ENCODE assay signal across 10 mouse cellular contexts in genomic region chr8:120751226-120752081, GRCm38 (mm10). TPM values are rescaled to one million over a fixed set of nuclear protein-coding genes. Genes with fewer than 3 reads are reported as not detected.
DNase-seq lines count a peak whose midpoint lies in the region; ATAC-seq and TF ChIP-seq lines count a peak whose summit lies in the region.
"Had no signal": no experiment of that assay in that cellular context is flagged by ENCODE, and none has a peak within 500 bp of the region (broad histone marks: within the 10 kb centered on the region; RNA-seq: fewer than 3 reads in every experiment).

No protein-coding gene starts in this region.

- H3K9ac ChIP-seq in lung, embryonic 15.5 days: no peak overlapping the region; the same call in 1 of the 2 replicates
- peak overlapping the region; percentile 21; the same call in 1 of the 2 replicates for H3K9ac ChIP-seq in intestine, embryonic 15.5 days
- H3K9ac ChIP-seq in limb, embryonic 13.5 days: no peak overlapping the region; the same call in 1 of the 2 replicates
- H3K9ac ChIP-seq in midbrain, postnatal 0 days (replicated peaks; ENCODE audit: low read length, poor library complexity, severe bottlenecking): no peak overlapping the region
- H3K9ac ChIP-seq: forebrain, embryonic 12.5 days had no signal

- no peaks in the 10 kb centered on the region for H3K27me3 ChIP-seq in lung, embryonic 15.5 days
- H3K27me3 ChIP-seq in intestine, embryonic 15.5 days (replicated peaks): no peaks in the 10 kb centered on the region
- peaks cover 29% of the 10 kb centered on the region; the same call in 1 of the 2 replicates for H3K27me3 ChIP-seq in limb, embryonic 13.5 days
- H3K27me3 ChIP-seq in midbrain, postnatal 0 days (ENCODE audit: insufficient read depth, low read length): no peaks in the 10 kb centered on the region
- H3K27me3 ChIP-seq: Patski had no signal

- H3K4me3 ChIP-seq in lung, embryonic 15.5 days: peak overlapping the region; percentile 11; the same call in 1 of the 2 replicates
- no peak overlapping the region for H3K4me3 ChIP-seq in intestine, embryonic 15.5 days (replicated peaks)
- H3K4me3 ChIP-seq in limb, embryonic 13.5 days: no peak overlapping the region
- no peak overlapping the region for H3K4me3 ChIP-seq in midbrain, postnatal 0 days (ENCODE audit: low read depth, low read length)
- H3K4me3 ChIP-seq: forebrain, embryonic 12.5 days had no signal

- peak overlapping the region; percentile 81 for H3K27ac ChIP-seq in lung, embryonic 15.5 days
- H3K27ac ChIP-seq in intestine, embryonic 15.5 days: peak overlapping the region; percentile 85
- peak overlapping the region; percentile 40; the same call in 1 of the 2 replicates for H3K27ac ChIP-seq in limb, embryonic 13.5 days
- H3K27ac ChIP-seq in midbrain, postnatal 0 days (ENCODE audit: low read depth, low read length): no peak overlapping the region
- H3K27ac ChIP-seq: forebrain, embryonic 12.5 days had no signal

- H3K9me3 ChIP-seq in lung, embryonic 15.5 days: no peaks in the 10 kb centered on the region
- no peaks in the 10 kb centered on the region for H3K9me3 ChIP-seq in intestine, embryonic 15.5 days
- H3K9me3 ChIP-seq in limb, embryonic 13.5 days: no peaks in the 10 kb centered on the region
- no peaks in the 10 kb centered on the region for H3K9me3 ChIP-seq in midbrain, postnatal 0 days (ENCODE audit: low read length)
- H3K9me3 ChIP-seq: forebrain, embryonic 12.5 days had no signal

- DNase-seq in lung, postnatal 25 days (ENCODE audit: low spot score): no peak
- peak; percentile 59 to 71 for DNase-seq in thymus, postnatal 10 days (ENCODE audit: low spot score in 2 of 2)
- no peak for DNase-seq in T-cell, adult 2 months (ENCODE audit: low spot score)
- DNase-seq in midbrain, postnatal 0 days (ENCODE audit: low spot score): no peak
- DNase-seq: cerebellum, adult 2 months had no signal

- H3K4me1 ChIP-seq in lung, embryonic 15.5 days: peaks cover 29% of the 10 kb centered on the region
- H3K4me1 ChIP-seq in intestine, embryonic 15.5 days (replicated peaks): peaks cover 38% of the 10 kb centered on the region
- H3K4me1 ChIP-seq in limb, embryonic 13.5 days: peaks cover 31% of the 10 kb centered on the region
- H3K4me1 ChIP-seq in midbrain, postnatal 0 days (ENCODE audit: insufficient read depth, low read length): no peaks in the 10 kb centered on the region

- H3K36me3 ChIP-seq in lung, embryonic 15.5 days: no peaks in the 10 kb centered on the region
- no peaks in the 10 kb centered on the region; the same call in 1 of the 2 replicates for H3K36me3 ChIP-seq in intestine, embryonic 15.5 days
- H3K36me3 ChIP-seq in limb, embryonic 13.5 days: no peaks in the 10 kb centered on the region
- no peaks in the 10 kb centered on the region for H3K36me3 ChIP-seq in midbrain, postnatal 0 days (ENCODE audit: insufficient read depth, low read length)
- H3K36me3 ChIP-seq: forebrain, embryonic 12.5 days had no signal

- WGBS in lung, embryonic 15.5 days: 63% methylated on average over 21 of the region's 21 CpGs
- WGBS in intestine, embryonic 15.5 days: 60% methylated on average over 21 of the region's 21 CpGs
- WGBS in limb, embryonic 13.5 days: 60% methylated on average over 21 of the region's 21 CpGs
- WGBS in midbrain, postnatal 0 days: 81% methylated on average over 21 of the region's 21 CpGs

- H3K4me2 ChIP-seq in lung, embryonic 15.5 days: peak overlapping the region; percentile 33
- H3K4me2 ChIP-seq in intestine, embryonic 15.5 days (replicated peaks): peak overlapping the region; percentile 45
- H3K4me2 ChIP-seq in limb, embryonic 13.5 days (replicated peaks): peak overlapping the region; percentile 29
- H3K4me2 ChIP-seq in midbrain, postnatal 0 days (ENCODE audit: low read depth, low read length, poor library complexity, severe bottlenecking): no peak overlapping the region
- H3K4me2 ChIP-seq: forebrain, embryonic 12.5 days had no signal

- no peak for TF ChIP-seq CTCF in midbrain, postnatal 0 days (IDR thresholded peaks at IDR 0.05)

- ATAC-seq in lung, embryonic 15.5 days (ENCODE audit: borderline replicate concordance, extremely low read depth, low FRiP score, low TSS enrichment): peak; percentile 16; the same call in 1 of the 2 replicates
- peak; percentile 42 for ATAC-seq in intestine, embryonic 15.5 days
- ATAC-seq in limb, embryonic 13.5 days (ENCODE audit: low FRiP score, low read depth): peak; percentile 8; the same call in 1 of the 2 replicates
- ATAC-seq in midbrain, postnatal 0 days (ENCODE audit: low FRiP score): no peak
- ATAC-seq: Patski had no signal

RNA-seq across cellular contexts. Expression of gene Irf8, which starts 15.3 kb away (rescaled TPM):
- polyA plus RNA-seq in lung, embryonic 15.5 days (2015; fragmentation: Nextera tagmentation; extraction: Ambion mirVana): 16.4 and 18.1 TPM in 2 replicates
- 41.9 and 46.6 TPM in 2 replicates for polyA plus RNA-seq in intestine, embryonic 15.5 days (2015; fragmentation: Nextera tagmentation; extraction: Ambion mirVana)
- polyA plus RNA-seq in limb, embryonic 13.5 days (2015; fragmentation: Nextera tagmentation; extraction: Ambion mirVana): 4.8 and 5.4 TPM in 2 replicates
- 3.2 and 3.5 TPM in 2 replicates for total RNA-seq in midbrain, postnatal 0 days (2014; rRNA removed)
- 5.0 and 5.7 TPM in 2 replicates for polyA plus RNA-seq in midbrain, postnatal 0 days (2015; fragmentation: Nextera tagmentation; extraction: Ambion mirVana)

Comparison
In these comparisons a context has a peak if more than half of its experiments do, and no peak if none do; other contexts are left out.
1. DNase-seq: peak in thymus, postnatal 10 days (2 of 2); none in lung, postnatal 25 days (single experiment), T-cell, adult 2 months (single experiment) and midbrain, postnatal 0 days (single experiment).